Mouse (Mus musculus) adrenal gland, adult 18-20 months (tissue): ENCODE results near the gene Hpse. TPM values are rescaled to one million over a fixed set of nuclear protein-coding genes. Genes with fewer than 3 reads are reported as not detected.

Source experiments
- DNase-seq, 2 experiments: peaks; one replicate each; pipeline ENCODE4 v3.0.0; 2021 to 2022; ENCODE audit warnings: low spot score in 2 of 2
- total RNA-seq, 2 experiments: library from RNA; stranded (reverse); gene quantifications; 1 replicate in 1 of 2; 2 replicates in 1 of 2; pipeline ENCODE4 v1.2.3; 2021

The Hpse gene
- total RNA-seq, 2 experiments from 2014 or later, result 0.66 to 1.5 TPM

GRCm38 (mm10) chr5:100697886-100698285, 21.6 kb downstream of the Hpse start:
- no peak for DNase-seq

- no peak for DNase-seq
Measured at GRCm38 (mm10) chr5:100697398-100697797, 22.1 kb downstream of the Hpse start.

- DNase-seq, result no peak
Measured at GRCm38 (mm10) chr5:100685631-100686030, 33.9 kb downstream of the Hpse start.

DNA sequence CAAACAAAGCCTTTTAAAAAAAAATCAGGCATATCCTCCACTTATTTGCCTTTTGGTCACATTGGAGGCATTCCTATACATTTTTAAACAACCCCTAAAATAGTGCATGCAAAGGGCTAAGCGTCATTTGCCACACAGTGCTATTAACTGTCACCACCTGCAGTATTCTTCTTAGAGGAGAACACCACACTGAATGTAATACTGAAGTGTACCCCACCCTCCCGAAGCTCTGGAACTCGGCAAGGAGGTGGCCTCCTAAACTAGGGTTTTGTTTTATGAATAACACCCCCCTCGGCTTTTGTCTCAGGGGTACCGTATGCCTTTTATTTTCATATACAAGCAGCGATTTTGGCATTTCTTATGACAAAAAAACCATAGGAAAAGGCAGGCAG, 39.0 kb downstream of the Hpse start:
- DNase-seq, result no peak

DNA sequence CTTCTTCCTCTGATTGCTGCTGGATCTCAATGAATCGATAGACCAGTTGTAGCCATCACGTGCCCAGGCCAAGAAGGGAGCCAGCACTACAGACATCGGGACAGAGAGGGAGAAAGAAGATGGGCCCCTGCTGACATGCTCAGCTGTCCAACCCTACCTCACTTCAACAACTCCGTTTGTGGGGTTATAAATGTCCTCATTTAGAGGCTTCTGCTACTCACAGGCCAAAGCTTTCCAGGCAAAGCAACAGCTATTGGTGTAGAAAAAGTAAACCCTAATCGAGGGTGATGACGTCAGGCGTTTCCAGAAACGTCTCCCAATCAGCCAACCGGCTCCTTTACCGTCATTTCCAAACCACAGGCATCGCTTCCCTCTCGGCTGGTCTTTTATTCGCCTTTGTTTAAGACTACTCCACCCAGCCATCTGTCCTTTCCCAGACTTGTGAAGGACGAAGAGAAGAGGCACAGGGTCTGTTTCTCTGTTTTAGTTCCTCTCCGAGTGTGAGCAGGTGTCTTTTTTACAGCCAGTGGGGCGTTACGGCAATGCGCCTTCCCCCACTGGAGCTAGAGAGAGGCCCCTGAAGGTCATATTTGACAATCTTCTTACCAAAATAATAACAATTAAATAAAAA, 39.5 kb downstream of the Hpse start:
- no peak for DNase-seq

DNA sequence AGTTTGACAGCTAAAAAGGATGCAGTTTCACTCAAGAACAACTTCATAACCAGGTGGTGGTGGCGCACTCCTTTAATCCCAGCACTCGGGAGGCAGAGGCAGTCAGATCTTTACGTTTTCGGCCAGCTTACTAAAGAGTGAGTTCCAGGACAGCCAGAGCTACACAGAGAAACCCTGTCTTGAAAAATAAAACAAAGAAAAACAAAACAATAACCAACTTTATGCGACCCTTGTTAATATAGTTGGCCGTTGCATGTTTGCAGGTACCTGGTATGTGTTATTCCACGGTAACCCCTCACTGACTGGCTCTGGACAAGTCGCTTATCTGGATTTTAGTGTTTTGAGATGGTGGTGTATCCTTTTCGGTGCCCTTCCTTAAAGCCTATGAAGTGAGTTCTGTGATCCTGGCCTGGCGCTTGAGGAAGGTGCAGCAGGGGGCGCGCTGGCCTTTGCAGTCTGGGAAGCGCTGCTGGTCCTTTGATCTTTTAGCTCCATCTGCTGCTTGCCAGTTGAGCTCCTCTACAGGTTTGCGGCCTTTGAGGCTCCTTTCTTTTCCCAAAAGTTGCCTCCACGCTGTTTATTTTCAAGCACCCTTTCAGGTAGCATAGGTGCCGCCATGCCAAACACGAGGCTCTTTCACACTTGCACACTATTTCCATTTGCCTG, 44.7 kb downstream of the Hpse start, which contains the start of gene Coq2:
TSS of gene Coq2 (minus strand) at position 430 of the 666 bp plus-strand sequence.
- peak; percentile 67 to 71 for DNase-seq

DNA sequence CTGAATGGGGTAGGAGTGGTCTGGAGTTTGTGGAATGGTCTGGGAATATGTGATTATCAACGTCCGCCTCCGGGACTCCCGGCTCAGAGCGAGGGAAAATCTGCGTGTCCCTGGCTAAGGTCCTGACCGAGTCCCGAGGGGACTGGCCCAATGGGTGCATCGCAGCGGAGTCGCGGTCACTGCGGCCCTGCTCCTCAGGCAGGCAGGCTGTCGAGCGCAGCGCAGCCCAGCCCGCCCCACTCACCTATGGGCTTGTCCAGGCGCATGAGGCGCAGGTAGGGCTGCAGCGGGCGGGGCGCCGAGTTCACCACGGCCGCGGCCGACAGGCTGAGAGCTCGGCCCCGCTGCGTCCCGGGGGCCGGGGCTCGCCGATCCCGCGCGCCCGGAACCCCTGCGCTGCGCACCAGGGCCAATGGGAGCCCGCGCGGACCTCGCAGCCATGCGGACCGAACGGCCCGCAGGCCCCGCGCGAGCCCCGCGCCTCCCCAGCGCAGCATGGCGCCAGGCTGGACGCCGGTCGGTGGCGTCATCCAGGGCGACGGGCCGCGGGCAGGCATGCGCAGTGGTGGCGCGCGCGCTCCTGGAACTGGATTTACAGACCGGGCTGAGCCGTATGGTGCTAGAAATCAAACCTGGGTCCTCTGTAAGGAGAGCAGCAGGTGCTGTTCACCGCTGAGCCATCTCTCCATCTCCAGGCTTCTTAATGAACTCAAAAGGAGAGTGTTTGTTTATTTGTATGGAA, 45.6 kb downstream of the Hpse start:
- DNase-seq, result peak; percentile 93 to 94

GRCm38 (mm10) chr5:100672403-100672802, 47.1 kb downstream of the Hpse start:
- no peak for DNase-seq

- DNase-seq, result no peak
Measured at GRCm38 (mm10) chr5:100671897-100672296, 47.6 kb downstream of the Hpse start.

GRCm38 (mm10) chr5:100671398-100671797, 48.1 kb downstream of the Hpse start:
- DNase-seq, result peak; percentile 36 to 48

- no peak for DNase-seq
Measured at GRCm38 (mm10) chr5:100666965-100667364, 52.6 kb downstream of the Hpse start.

DNA sequence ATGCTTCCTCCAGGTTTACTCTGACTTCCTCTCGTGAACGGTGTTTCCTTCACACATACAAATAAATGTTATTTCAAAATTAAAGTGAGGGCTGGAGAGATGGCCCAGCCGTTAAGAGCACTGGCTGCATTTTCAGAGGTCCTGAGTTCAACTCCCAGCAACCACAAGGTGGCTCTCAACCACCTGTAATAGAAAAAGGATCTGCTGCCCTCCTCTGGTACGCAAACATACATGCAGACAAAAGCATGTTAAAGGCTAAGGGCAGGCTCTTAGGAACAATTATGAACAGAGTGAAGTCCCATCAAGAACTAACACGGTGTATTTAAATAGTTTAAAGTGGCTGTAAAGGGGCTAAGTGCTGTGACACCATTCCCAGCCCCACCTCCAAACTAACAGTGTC, 55.7 kb downstream of the Hpse start:
- peak in 1 of 2 experiments; percentile 10 for DNase-seq

DNA sequence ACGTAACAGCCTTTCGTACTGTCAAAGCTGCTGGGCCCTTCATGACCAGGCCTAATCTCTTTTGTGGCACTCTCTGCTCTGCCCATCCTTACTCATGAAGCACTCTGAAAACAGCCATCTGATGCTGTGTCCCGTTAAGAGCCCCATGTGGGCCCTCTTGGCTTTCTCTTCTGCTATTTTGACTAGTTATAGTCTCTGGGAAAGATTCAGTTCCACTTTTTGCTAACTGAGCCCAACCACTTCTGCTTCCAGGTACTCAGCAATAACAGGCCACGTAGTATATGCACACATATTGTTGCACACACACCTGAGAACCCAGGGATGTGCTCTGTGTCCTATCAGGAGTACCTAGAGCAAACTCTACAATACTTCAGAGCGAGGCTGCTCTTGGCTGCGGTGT, 56.5 kb downstream of the Hpse start:
- DNase-seq, result no peak

GRCm38 (mm10) chr5:100658460-100658859, 61.1 kb downstream of the Hpse start:
- DNase-seq, result no peak

- no peak for DNase-seq
Measured at GRCm38 (mm10) chr5:100656352-100656751, 63.2 kb downstream of the Hpse start.

GRCm38 (mm10) chr5:100652327-100652726, 67.2 kb downstream of the Hpse start:
- DNase-seq, result no peak

DNA sequence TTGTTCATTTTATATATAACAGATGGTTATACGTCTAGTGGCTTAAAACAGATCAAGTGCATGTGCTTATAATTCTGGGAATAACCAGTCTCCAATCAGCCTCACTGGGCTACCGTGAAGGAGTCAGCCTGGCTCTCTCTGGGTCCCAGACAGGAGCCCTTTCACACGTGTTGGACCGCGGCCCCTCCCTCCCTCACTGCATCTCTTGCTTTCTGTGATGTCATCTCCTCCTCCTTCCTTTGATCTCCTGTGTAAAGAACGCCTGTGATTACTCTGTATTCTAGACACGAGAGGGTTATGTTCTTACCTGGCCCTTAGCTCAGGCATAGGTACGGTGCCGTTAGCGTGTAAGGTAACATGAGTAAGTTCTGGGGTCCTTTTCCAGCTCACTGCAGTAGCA, 68.0 kb downstream of the Hpse start:
- no peak for DNase-seq

DNA sequence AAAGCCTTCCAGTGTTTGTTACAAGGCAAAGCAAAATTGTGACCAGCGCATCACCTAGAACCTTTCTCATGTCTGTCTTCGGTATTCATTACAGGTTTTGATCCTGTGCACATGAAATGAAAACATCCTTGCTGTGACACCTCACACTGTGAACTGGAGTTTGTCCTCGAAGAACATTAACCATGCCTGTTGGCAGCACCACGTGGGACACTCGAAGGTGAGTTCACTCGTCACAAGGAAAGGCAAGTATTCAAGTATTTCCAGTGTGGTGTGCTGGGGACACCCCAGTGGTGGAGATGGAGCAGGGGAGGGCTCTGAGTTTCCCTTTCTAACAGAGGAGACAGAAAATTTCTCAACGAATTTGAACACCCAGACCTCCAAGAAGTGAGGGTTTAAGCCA, 68.5 kb downstream of the Hpse start:
- DNase-seq, result no peak

DNA sequence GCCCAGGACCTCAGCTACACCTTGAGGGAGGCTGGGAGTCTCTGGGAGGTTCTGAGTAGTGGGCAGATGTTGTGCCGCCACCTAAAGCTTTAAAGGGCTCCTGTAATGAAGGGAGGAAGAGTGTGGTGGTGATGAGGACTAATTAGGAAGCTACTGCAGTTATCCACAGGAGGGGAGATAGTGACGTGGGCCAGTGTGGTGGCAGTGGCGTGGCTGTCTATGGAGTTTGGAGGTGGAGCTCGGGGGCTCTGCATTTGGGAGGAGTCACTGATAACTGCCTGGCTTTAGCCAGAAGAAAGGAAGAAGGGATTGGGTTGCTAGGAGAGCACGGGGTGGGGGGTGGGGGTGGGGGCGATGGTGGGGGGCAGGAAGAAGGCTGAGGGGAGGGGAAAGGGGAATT, 71.0 kb downstream of the Hpse start:
- no peak for DNase-seq

DNA sequence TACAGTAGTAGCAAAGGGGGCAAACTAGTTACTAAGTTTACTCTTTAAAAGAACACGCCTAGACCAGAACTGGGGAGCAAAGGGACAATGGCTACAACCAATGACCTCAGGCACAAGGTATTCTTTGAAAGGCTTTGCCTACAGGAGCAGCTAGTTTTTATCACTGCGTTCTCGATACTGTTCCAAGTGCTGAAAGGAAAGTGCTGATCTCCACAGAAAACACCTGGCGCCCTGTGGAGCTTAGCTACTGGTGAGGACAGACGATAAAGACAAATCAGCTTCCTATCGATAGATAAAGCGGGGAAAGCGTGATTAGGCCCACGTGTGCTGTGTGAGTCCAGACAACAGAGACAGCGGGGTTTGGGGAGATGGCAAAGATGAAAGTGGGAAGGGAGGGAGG, 71.5 kb downstream of the Hpse start:
- DNase-seq, result no peak

- no peak for DNase-seq
Measured at GRCm38 (mm10) chr5:100646558-100646957, 73.0 kb downstream of the Hpse start.

DNA sequence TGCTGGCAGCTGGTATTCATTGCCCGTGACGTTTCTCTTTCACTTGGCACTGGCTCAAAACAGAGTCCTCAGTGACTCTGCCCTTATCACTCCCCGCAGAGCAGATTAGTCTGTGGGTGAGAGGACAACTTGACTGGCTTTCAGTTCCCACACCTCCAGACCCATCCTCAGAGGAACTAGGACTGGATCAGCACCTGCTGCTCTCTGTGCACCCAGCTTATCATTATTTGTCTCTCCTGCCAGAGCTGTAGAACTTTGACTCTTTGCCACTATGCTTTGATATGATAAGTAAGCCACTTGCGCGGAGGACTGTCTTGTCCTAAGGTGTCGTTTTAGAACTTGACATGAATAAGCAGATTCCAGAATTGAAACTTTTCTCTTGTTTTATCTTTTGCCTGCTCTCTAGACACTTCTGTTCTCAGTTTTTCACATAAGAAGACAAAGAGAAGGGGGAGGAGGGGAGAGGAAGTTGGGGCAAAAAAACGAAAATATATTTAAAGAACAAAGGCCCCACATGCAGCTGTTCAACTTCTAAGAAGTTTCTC, 75.5 kb downstream of the Hpse start:
- DNase-seq, result peak in 1 of 2 experiments; percentile 10
